Mouse (Mus musculus) kidney, adult 2 months (tissue): Measurements from ENCODE around the gene Cyp1a2.

ENCODE experiments used
- CTCF ChIP-seq: fragments of 200-500 bp; conservative IDR thresholded peaks from 2 replicates; pipeline ENCODE4 v1.5.1; 2011; ENCODE audit warnings: low read depth, mild to moderate bottlenecking, control low read depth, low read length, moderate library complexity, mixed read lengths; ENCODE audit not compliant: insufficient read depth, insufficient read length
- POLR2A ChIP-seq: fragments of 200-500 bp; IDR thresholded peaks from one replicate; pipeline ENCODE4 v1.6.1; 2011; ENCODE audit warnings: low read depth, low read length, control low read depth

- TF ChIP-seq CTCF (no peak), POLR2A (no peak)
Observed at GRCm38 (mm10) chr9:57627892-57628291, 55.6 kb downstream of the Cyp1a2 start.
